Mouse (Mus musculus): Measurements from ENCODE around the gene Tmem141. TPM values are rescaled to one million over a fixed set of nuclear protein-coding genes. Genes with fewer than 3 reads are reported as not detected.

Gene Tmem141
- polyA plus RNA-seq, 1 experiment from 2014 or later = 29.9 TPM

DNA sequence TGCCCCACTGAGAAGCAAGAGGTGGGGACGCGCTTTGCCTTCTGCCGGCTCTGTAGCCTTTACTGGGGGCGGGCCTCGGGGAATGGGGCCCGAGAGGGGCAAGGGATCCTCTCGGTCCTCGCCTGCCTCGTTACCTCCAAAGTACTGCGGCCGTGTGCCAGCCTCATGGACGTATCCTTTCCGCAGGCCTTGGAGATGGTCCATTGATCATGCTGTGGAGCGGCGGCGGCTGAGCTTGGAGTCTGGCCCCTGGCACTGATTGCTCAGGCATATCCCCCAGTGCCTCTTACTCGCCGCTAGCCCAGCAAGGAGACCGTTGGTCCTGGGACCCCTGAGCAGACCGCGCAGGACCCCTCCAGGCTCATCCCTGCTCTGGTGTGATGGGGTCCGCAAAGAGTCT lies 5.4 kb downstream of the Tmem141 start:
- no peak for ATAC-seq

GRCm38 (mm10) chr2:25608671-25609070 lies 13.1 kb downstream of the Tmem141 start:
- WGBS = 63% methylated on average over 10 of the region's 10 CpGs
- Histone ChIP-seq H3K9ac (replicated peaks; ENCODE audit: low read depth) (no peak overlapping the region), H3K27me3 (replicated peaks; ENCODE audit: insufficient read depth, low read length) (no peaks in the 10 kb centered on the region), H3K4me3 (ENCODE audit: low read depth, low read length) (peak overlapping the region; percentile 84), H3K4me1 (ENCODE audit: insufficient read depth, low read depth, low read length) (0 out of 2 replicates have a peak, but pooled peaks cover 4% of the 10 kb centered on the region), H3K27ac (ENCODE audit: low read length) (no peak overlapping the region), H3K36me3 (ENCODE audit: insufficient read depth, low read length) (no peaks in the 10 kb centered on the region), H3K9me3 (ENCODE audit: low read length) (no peaks in the 10 kb centered on the region), H3K4me2 (replicated peaks; ENCODE audit: low read depth, low read length) (peak overlapping the region; percentile 81)
- ATAC-seq (peak; percentile 25), DNase-seq (ENCODE audit: low spot score) (no peak)
- TF ChIP-seq EP300 (IDR thresholded peaks at IDR 0.05) (no peak), CTCF (IDR thresholded peaks at IDR 0.05) (no peak)

More for the DNA sequence above, 5.4 kb downstream of the Tmem141 start:
- H3K27ac ChIP-seq (ENCODE audit: low read length) = no peak overlapping the region
- H3K4me2 ChIP-seq (replicated peaks; ENCODE audit: low read depth, low read length) = 0 out of 2 replicates have a peak overlapping the region, but pooled peaks have one; percentile 8
- peaks cover 5% of the 10 kb centered on the region; the same call in 1 of the 2 replicates for H3K4me1 ChIP-seq (ENCODE audit: insufficient read depth, low read depth, low read length)
- H3K36me3 ChIP-seq (ENCODE audit: insufficient read depth, low read length) = no peaks in the 10 kb centered on the region
- no peaks in the 10 kb centered on the region for H3K9me3 ChIP-seq (ENCODE audit: low read length)
- no peak for TF ChIP-seq EP300 (IDR thresholded peaks at IDR 0.05)
- peaks cover 25% of the 10 kb centered on the region for H3K27me3 ChIP-seq (replicated peaks; ENCODE audit: insufficient read depth, low read length)
- DNase-seq (ENCODE audit: low spot score) = no peak
- H3K4me3 ChIP-seq (ENCODE audit: low read depth, low read length) = no peak overlapping the region
- 23% methylated on average over 17 of the region's 22 CpGs for WGBS
- no peak overlapping the region for H3K9ac ChIP-seq (replicated peaks; ENCODE audit: low read depth)

DNA sequence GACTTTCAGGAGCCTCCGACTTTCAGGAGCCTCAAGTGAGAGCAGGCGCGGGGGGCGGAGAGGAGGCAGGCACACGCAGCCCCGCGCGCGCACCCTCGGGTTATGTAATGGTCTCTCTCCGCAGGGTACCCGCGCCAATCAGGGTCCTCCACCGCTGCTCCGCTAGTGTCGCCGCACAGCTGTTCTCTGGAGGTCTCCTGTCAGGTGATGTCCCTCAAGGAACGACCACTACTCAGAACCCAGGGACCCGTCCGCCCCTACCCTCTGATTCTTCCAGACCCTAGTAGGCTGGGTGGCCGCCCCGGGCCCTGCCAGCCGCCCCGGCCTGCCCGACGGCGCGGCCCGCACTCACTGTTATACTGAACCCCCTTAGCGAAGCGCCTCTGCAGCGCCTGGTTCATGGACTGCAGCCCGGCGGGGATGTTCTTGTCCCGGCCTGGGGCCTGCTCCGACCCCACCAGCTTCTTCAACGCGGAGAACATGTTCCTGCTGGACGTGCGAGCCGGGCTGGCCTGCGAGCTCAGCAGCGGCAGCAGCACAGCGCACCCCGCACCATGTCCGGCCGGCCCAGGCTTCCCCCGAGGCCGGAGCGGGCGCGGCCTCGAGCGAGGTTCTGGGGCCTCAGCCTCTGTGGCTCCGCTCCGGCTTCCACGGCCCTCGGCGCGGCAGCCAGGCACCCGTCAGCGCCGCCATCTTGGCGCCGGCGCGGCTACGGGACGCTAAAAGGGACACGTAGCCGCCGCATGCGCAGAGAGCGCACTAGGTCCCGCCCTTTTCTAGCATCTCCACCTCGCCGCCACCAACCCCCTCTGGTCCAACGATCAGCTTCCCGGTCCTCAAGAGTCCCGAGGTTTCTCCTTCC lies 13.8 kb downstream of the Tmem141 start, which contains the start of gene Rabl6:
Gene Rabl6, minus strand, starts transcription at position 761 of the 862 bp plus-strand sequence.
- TF ChIP-seq EP300 (IDR thresholded peaks at IDR 0.05) (no peak), CTCF (IDR thresholded peaks at IDR 0.05) (no peak)
- H3K4me1 ChIP-seq (ENCODE audit: insufficient read depth, low read depth, low read length) = 0 out of 2 replicates have a peak, but pooled peaks cover 4% of the 10 kb centered on the region
- H3K27me3 ChIP-seq (replicated peaks; ENCODE audit: insufficient read depth, low read length) = no peaks in the 10 kb centered on the region
- no peaks in the 10 kb centered on the region for H3K9me3 ChIP-seq (ENCODE audit: low read length)
- ATAC-seq = peak; percentile 96
- H3K9ac ChIP-seq (replicated peaks; ENCODE audit: low read depth) = peak within 1 kb of the TSS; percentile 91
- DNase-seq (ENCODE audit: low spot score) = peak; percentile 94
- peak within 1 kb of the TSS; percentile 84 for H3K4me3 ChIP-seq (ENCODE audit: low read depth, low read length)
- no peaks in the 10 kb centered on the region for H3K36me3 ChIP-seq (ENCODE audit: insufficient read depth, low read length)
- H3K27ac ChIP-seq (ENCODE audit: low read length) = peak within 1 kb of the TSS; percentile 88
- peak within 1 kb of the TSS; percentile 81 for H3K4me2 ChIP-seq (replicated peaks; ENCODE audit: low read depth, low read length)
- WGBS = under 1% methylated on average over 61 of the region's 80 CpGs

DNA sequence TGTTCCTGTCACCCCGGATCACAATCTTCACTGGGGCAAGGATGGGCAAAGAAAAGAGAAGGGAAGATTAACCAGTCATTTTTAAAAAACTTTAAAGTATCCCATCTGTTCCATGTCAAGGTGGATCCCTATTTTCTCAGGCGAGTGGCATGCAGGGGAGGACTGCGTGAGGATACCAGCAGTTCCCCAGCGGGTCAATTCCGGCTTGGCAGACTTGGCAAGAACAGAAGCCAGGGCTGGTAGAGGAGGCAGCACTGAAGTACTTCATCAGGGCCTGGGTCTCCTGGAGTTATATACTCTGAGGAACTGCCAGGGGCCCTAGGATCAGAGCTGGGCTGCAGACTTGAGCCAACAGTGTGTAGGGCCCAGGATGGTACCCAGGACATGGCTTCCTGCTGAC lies 19.3 kb downstream of the Tmem141 start:
- H3K4me3 ChIP-seq (ENCODE audit: low read depth, low read length) = no peak overlapping the region
- 0 out of 2 replicates have a peak, but pooled peaks cover 4% of the 10 kb centered on the region for H3K4me1 ChIP-seq (ENCODE audit: insufficient read depth, low read depth, low read length)
- H3K27ac ChIP-seq (ENCODE audit: low read length) = no peak overlapping the region
- no peak overlapping the region for H3K9ac ChIP-seq (replicated peaks; ENCODE audit: low read depth)
- no peaks in the 10 kb centered on the region for H3K27me3 ChIP-seq (replicated peaks; ENCODE audit: insufficient read depth, low read length)
- H3K36me3 ChIP-seq (ENCODE audit: insufficient read depth, low read length) = peaks cover 32% of the 10 kb centered on the region
- H3K4me2 ChIP-seq (replicated peaks; ENCODE audit: low read depth, low read length) = no peak overlapping the region
- 87% methylated on average over 5 of the region's 5 CpGs for WGBS
- no peak for TF ChIP-seq CTCF (IDR thresholded peaks at IDR 0.05)
- no peak for TF ChIP-seq EP300 (IDR thresholded peaks at IDR 0.05)
- H3K9me3 ChIP-seq (ENCODE audit: low read length) = no peaks in the 10 kb centered on the region
- ATAC-seq = no peak
- DNase-seq (ENCODE audit: low spot score) = no peak

GRCm38 (mm10) chr2:25600037-25600436 lies 21.8 kb downstream of the Tmem141 start:
- 80% methylated on average over 2 of the region's 2 CpGs for WGBS

GRCm38 (mm10) chr2:25598749-25599148 lies 23.1 kb downstream of the Tmem141 start:
- WGBS = 91% methylated on average over 1 of the region's 1 CpGs
- no peaks in the 10 kb centered on the region for H3K27me3 ChIP-seq (replicated peaks; ENCODE audit: insufficient read depth, low read length)
- no peaks in the 10 kb centered on the region for H3K4me1 ChIP-seq (ENCODE audit: insufficient read depth, low read depth, low read length)
- H3K9ac ChIP-seq (replicated peaks; ENCODE audit: low read depth) = no peak overlapping the region
- peaks cover 58% of the 10 kb centered on the region for H3K36me3 ChIP-seq (ENCODE audit: insufficient read depth, low read length)
- H3K27ac ChIP-seq (ENCODE audit: low read length) = no peak overlapping the region
- ATAC-seq (no peak), DNase-seq (ENCODE audit: low spot score) (no peak)
- no peak overlapping the region for H3K4me3 ChIP-seq (ENCODE audit: low read depth, low read length)
- TF ChIP-seq CTCF (IDR thresholded peaks at IDR 0.05) (no peak), EP300 (IDR thresholded peaks at IDR 0.05) (no peak)
- H3K4me2 ChIP-seq (replicated peaks; ENCODE audit: low read depth, low read length) = no peak overlapping the region
- H3K9me3 ChIP-seq (ENCODE audit: low read length) = no peaks in the 10 kb centered on the region

More at GRCm38 (mm10) chr2:25600037-25600436, 21.8 kb downstream of the Tmem141 start:
- TF ChIP-seq EP300 (IDR thresholded peaks at IDR 0.05) (no peak), CTCF (IDR thresholded peaks at IDR 0.05) (no peak)
- no peaks in the 10 kb centered on the region for H3K27me3 ChIP-seq (replicated peaks; ENCODE audit: insufficient read depth, low read length)
- H3K4me1 ChIP-seq (ENCODE audit: insufficient read depth, low read depth, low read length) = no peaks in the 10 kb centered on the region
- no peak overlapping the region for H3K27ac ChIP-seq (ENCODE audit: low read length)
- H3K9me3 ChIP-seq (ENCODE audit: low read length) = no peaks in the 10 kb centered on the region
- ATAC-seq (no peak), DNase-seq (ENCODE audit: low spot score) (no peak)
- H3K4me2 ChIP-seq (replicated peaks; ENCODE audit: low read depth, low read length) = no peak overlapping the region
- peaks cover 54% of the 10 kb centered on the region for H3K36me3 ChIP-seq (ENCODE audit: insufficient read depth, low read length)
- H3K9ac ChIP-seq (replicated peaks; ENCODE audit: low read depth) = no peak overlapping the region
- H3K4me3 ChIP-seq (ENCODE audit: low read depth, low read length) = no peak overlapping the region

All from lung, postnatal 0 days (tissue).